Mouse (Mus musculus) brain, embryonic 14.5 days (tissue): ENCODE data around the gene Sh3pxd2a. TPM values are rescaled to one million over a fixed set of nuclear protein-coding genes. Genes with fewer than 3 reads are reported as not detected.
A peak's percentile ranks its signal among the peaks of the same experiment; 100 is the strongest.

Experiments used
- DNase-seq: peaks from one replicate; pipeline ENCODE4 v3.0.0-alpha.2; 2011; ENCODE audit warnings: low read depth
- CTCF ChIP-seq: fragments of 200-500 bp; IDR thresholded peaks from 2 replicates; pipeline ENCODE4 v1.5.1; 2012; ENCODE audit warnings: inconsistent platforms, mild to moderate bottlenecking, moderate library complexity, borderline replicate concordance; ENCODE audit not compliant: insufficient read depth, insufficient read length; ENCODE audit errors: extremely low read depth
- POLR2A ChIP-seq: fragments of 200-500 bp; IDR thresholded peaks from 2 replicates; pipeline ENCODE4 v1.6.1; 2012; ENCODE audit warnings: mild to moderate bottlenecking, inconsistent platforms, borderline replicate concordance; ENCODE audit not compliant: poor library complexity, insufficient read depth, insufficient read length, severe bottlenecking; ENCODE audit errors: extremely low read depth
- polyA plus RNA-seq: library from polyadenylated mRNA; depleted of rRNA; stranded (reverse); fragments of >200 nt; gene quantifications from 2 replicates; pipeline ENCODE4 v1.2.3, GENCODE M21; 2012

The Sh3pxd2a gene
- polyA plus RNA-seq, 1 experiment: 14.5 TPM

DNA sequence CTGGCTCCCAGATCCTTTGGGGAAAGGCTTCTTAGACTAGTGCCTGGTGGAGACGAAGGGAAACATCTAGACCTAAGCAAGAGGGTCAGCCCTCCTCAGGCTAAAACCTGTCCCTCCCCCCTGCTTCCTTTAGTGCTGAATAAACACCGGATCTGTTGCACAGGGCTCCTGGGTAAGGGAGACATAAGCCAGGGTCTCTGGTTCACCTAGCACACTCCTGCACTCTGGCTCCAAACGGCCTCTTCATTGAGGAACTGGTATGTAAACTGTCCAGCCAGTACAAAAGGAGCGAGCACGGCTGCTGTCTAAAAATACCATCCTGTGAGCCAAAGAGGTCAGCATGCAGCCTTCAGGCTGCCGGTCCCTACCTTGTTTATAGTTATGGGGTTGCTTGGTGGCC, 76.8 kb downstream of the Sh3pxd2a start:
- TF ChIP-seq CTCF (no peak), POLR2A (no peak)

DNA sequence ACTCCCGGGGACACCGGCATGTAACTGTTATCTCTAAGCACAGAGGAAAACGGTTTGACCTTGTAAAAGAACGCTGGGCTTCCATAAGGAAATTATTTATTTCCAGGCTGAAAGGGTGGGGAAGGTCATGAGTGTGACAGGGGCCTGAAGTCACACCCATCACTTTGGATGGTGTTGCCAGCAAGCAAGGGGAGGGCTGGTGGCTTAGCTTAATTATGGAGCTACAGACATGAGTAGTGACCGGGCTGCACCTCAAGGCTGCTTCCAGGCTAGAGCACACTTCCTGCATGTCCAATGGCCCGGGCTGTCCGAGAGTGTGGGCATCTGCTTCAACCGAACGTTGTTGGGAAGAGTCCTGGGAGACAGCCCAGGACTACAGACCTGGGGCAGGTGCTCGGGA, 78.2 kb downstream of the Sh3pxd2a start:
- DNase-seq: no peak
- no peak for TF ChIP-seq POLR2A

More for the DNA sequence above, 76.8 kb downstream of the Sh3pxd2a start:
- no peak for DNase-seq

DNA sequence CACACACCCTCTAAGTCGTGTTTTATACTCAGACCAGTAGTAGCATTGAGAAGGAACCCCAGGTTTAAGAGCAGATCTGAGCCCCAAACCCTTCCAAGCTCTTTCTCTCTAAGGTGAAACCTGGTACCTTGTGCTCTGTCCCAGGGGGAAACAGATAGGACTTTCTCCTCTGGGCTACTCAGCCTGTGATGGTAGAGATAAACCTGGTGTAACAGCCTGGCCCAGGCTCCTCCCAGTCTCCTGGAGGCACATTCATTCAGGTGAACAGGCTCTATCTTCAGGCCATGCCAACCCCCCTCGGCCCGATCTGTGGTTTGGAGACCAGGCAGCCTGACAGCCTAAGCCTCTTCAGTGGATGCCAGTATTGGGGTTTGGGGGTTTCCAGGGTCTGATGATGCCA, 79.6 kb downstream of the Sh3pxd2a start:
- no peak for DNase-seq
- no peak for TF ChIP-seq CTCF
- no peak for TF ChIP-seq POLR2A

DNA sequence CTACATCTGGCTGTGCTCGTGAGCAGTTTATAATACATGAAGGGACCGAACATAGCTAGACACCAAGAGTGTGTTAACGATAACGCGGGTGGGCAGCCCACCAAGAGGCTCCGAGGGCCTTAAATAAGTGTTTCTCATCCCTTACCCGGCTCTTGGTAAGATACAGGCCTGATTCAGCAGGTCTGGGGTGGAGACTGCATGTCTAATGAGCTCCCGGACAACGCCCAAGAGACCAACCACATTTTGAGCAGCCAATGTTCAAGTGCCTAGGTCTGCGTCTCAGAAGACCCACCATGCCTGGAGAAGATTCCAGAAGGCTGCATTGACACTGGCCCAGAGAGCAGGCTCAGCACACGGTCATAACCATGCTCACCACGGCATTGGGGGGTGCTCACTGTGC, 80.2 kb downstream of the Sh3pxd2a start:
- no peak for DNase-seq
- no peak for TF ChIP-seq CTCF
- TF ChIP-seq POLR2A: no peak

DNA sequence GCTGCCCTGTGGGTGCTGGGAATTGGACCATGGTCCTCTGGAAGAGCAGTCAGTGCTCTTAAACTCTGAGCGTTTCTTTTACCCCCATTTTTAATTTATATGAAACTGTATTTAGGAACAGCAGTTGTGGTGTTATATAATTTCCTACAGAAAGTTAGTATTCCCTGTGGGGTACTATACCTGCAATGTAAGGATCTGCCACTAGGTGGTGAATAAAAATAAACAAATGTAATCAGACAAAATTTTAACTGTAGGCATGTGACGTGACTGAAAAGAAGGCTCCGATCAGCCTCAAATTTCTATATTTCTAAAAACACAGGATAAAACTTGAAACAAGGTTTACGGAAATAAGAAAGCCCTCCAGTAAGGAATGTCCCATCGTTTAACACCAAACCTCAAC, 81.9 kb downstream of the Sh3pxd2a start:
- TF ChIP-seq CTCF (no peak), POLR2A (no peak)
- DNase-seq: no peak

DNA sequence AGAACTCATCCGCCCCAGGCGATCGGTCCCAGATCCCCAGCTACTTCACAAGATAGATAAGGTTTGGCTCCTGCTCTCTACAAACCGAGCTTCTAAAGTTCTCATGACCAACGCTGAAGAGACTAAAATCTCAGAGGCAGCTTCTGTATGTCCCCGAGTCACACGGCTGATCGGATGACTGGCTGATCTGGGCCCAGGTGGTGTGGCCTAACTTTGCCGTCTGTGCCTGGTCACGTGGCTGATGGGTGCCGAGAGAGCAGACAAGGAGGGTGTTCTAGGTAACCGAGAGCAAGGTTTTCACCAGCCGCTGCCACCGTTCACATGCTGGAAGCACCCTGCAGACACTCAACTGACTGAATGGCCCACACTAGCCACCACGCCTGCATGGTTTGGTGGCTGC, 83.2 kb downstream of the Sh3pxd2a start:
- TF ChIP-seq CTCF (no peak), POLR2A (no peak)
- no peak for DNase-seq

- TF ChIP-seq CTCF (no peak), POLR2A (no peak)
- no peak for DNase-seq
These were observed 85.1 kb downstream of the Sh3pxd2a start for GRCm38 (mm10) chr19:47379141-47379540.

GRCm38 (mm10) chr19:47374916-47375573, 89.2 kb downstream of the Sh3pxd2a start:
- TF ChIP-seq POLR2A: no peak
- DNase-seq: no peak

DNA sequence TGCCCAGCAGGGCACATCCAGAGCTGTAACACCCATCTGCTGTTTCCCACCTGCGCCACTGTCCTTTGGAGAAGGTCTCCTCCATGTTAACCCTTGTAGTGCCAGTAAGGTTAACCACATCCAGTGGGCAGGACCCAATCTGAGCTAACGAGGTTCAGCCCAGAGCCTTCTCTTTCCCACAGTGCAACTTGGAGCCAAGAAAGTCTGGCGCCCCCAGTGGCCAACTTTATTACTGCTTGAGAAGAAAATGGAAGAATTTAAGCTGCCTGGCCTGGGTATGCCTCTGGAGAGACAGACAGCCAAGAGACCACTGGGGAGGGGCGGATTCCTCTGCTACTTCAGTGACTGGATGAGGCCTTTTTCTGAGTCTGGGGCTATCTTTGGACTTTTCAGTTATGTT, 89.8 kb downstream of the Sh3pxd2a start:
- peak; percentile 78 for TF ChIP-seq CTCF
- no peak for TF ChIP-seq POLR2A
- peak; percentile 64 for DNase-seq

DNA sequence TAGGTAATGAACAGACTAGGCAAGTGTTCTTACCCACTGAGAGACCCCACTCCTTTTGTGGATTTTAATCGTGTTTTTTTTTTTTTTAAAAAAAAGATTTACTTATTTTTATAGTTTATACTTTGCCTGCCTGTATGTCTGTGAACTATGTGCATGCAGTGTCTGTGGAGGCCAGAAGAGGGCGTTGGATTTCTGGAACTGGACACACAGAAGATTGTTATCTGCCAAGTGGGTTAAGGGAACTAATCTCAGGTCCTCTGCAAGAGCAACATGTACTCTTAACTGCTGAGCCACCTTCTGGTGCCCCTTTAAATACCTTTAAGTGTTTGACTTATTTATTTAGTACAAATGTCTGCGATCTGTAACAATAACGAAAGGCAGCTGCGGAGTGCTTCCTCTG, 92.2 kb downstream of the Sh3pxd2a start:
- TF ChIP-seq CTCF (peak; percentile 6; the same call in 1 of the 2 replicates), POLR2A (no peak)
- no peak for DNase-seq

DNA sequence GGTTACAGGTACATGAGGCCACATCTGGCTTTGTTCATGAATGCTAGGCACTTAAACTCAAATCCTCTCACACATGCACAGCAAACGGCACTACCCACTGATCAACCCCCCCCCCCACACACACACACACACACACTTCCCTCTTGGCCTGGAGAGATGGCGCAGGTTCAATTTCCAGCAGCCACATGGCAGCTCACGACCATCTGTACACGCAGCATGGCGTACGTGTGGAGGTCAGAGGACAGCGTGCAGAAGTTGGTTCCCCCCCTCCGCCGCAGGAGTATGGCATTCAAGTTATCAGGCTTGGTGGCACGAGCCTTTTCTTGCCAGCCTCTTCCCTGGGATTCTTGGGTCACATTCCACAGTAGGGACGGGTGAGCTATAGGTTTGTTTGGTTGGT, 92.7 kb downstream of the Sh3pxd2a start:
- DNase-seq: no peak
- TF ChIP-seq CTCF (no peak), POLR2A (no peak)

GRCm38 (mm10) chr19:47369008-47369407, 95.2 kb downstream of the Sh3pxd2a start:
- TF ChIP-seq CTCF: no peak

More at GRCm38 (mm10) chr19:47369008-47369407, 95.2 kb downstream of the Sh3pxd2a start:
- no peak for DNase-seq
